Mouse (Mus musculus): ENCODE measurements around the gene Dgkg. TPM values are rescaled to one million over a fixed set of nuclear protein-coding genes. Genes with fewer than 3 reads are reported as not detected.

Dgkg gene
- polyA plus RNA-seq, 1 experiment = 1.5 TPM

- H3K4me3 ChIP-seq (ENCODE audit: low read depth, low read length) = no peak overlapping the region
- TF ChIP-seq CTCF (IDR thresholded peaks at IDR 0.05; ENCODE audit: low read depth, low read length) = no peak
- no peaks in the 10 kb centered on the region for H3K36me3 ChIP-seq (ENCODE audit: control insufficient read depth, insufficient read depth, low read length, poor library complexity, severe bottlenecking)
- H3K9me3 ChIP-seq (replicated peaks; ENCODE audit: control insufficient read depth, insufficient read depth, low read length, poor library complexity, severe bottlenecking) = no peaks in the 10 kb centered on the region
- no peak overlapping the region for H3K27ac ChIP-seq (ENCODE audit: insufficient read depth, low read length)
- no peak overlapping the region for H3K9ac ChIP-seq (ENCODE audit: low read depth, poor library complexity, severe bottlenecking)
- no peaks in the 10 kb centered on the region for H3K4me1 ChIP-seq (ENCODE audit: control insufficient read depth, insufficient read depth, low read length)
- no peaks in the 10 kb centered on the region for H3K27me3 ChIP-seq (ENCODE audit: control insufficient read depth, insufficient read depth, low read length, poor library complexity, severe bottlenecking)
These were observed 161.8 kb downstream of the Dgkg start for GRCm38 (mm10) chr16:22495259-22495658.

- Histone ChIP-seq H3K27ac (ENCODE audit: insufficient read depth, low read length) (no peak overlapping the region), H3K36me3 (ENCODE audit: control insufficient read depth, insufficient read depth, low read length, poor library complexity, severe bottlenecking) (no peaks in the 10 kb centered on the region), H3K27me3 (ENCODE audit: control insufficient read depth, insufficient read depth, low read length, poor library complexity, severe bottlenecking) (no peaks in the 10 kb centered on the region), H3K4me3 (ENCODE audit: low read depth, low read length) (no peak overlapping the region), H3K9me3 (replicated peaks; ENCODE audit: control insufficient read depth, insufficient read depth, low read length, poor library complexity, severe bottlenecking) (no peaks in the 10 kb centered on the region), H3K9ac (ENCODE audit: low read depth, poor library complexity, severe bottlenecking) (no peak overlapping the region), H3K4me1 (ENCODE audit: control insufficient read depth, insufficient read depth, low read length) (no peaks in the 10 kb centered on the region)
- TF ChIP-seq CTCF (IDR thresholded peaks at IDR 0.05; ENCODE audit: low read depth, low read length) = no peak
- TF ChIP-seq EP300 (IDR thresholded peaks at IDR 0.05; ENCODE audit: insufficient read depth, low read depth, low read length) = no peak
- TF ChIP-seq POLR2A (IDR thresholded peaks at IDR 0.05; ENCODE audit: insufficient read depth, low read length) = no peak
These were observed 162.2 kb downstream of the Dgkg start for GRCm38 (mm10) chr16:22494815-22495214.

GRCm38 (mm10) chr16:22493396-22493795, 163.6 kb downstream of the Dgkg start:
- H3K27me3 ChIP-seq (ENCODE audit: control insufficient read depth, insufficient read depth, low read length, poor library complexity, severe bottlenecking) = no peaks in the 10 kb centered on the region
- H3K9ac ChIP-seq (ENCODE audit: low read depth, poor library complexity, severe bottlenecking) = no peak overlapping the region
- H3K9me3 ChIP-seq (replicated peaks; ENCODE audit: control insufficient read depth, insufficient read depth, low read length, poor library complexity, severe bottlenecking) = no peaks in the 10 kb centered on the region
- H3K27ac ChIP-seq (ENCODE audit: insufficient read depth, low read length) = no peak overlapping the region
- H3K4me3 ChIP-seq (ENCODE audit: low read depth, low read length) = no peak overlapping the region
- no peaks in the 10 kb centered on the region for H3K36me3 ChIP-seq (ENCODE audit: control insufficient read depth, insufficient read depth, low read length, poor library complexity, severe bottlenecking)
- TF ChIP-seq EP300 (IDR thresholded peaks at IDR 0.05; ENCODE audit: insufficient read depth, low read depth, low read length) = no peak
- no peak for TF ChIP-seq POLR2A (IDR thresholded peaks at IDR 0.05; ENCODE audit: insufficient read depth, low read length)
- no peak for TF ChIP-seq CTCF (IDR thresholded peaks at IDR 0.05; ENCODE audit: low read depth, low read length)
- H3K4me1 ChIP-seq (ENCODE audit: control insufficient read depth, insufficient read depth, low read length) = no peaks in the 10 kb centered on the region

DNA sequence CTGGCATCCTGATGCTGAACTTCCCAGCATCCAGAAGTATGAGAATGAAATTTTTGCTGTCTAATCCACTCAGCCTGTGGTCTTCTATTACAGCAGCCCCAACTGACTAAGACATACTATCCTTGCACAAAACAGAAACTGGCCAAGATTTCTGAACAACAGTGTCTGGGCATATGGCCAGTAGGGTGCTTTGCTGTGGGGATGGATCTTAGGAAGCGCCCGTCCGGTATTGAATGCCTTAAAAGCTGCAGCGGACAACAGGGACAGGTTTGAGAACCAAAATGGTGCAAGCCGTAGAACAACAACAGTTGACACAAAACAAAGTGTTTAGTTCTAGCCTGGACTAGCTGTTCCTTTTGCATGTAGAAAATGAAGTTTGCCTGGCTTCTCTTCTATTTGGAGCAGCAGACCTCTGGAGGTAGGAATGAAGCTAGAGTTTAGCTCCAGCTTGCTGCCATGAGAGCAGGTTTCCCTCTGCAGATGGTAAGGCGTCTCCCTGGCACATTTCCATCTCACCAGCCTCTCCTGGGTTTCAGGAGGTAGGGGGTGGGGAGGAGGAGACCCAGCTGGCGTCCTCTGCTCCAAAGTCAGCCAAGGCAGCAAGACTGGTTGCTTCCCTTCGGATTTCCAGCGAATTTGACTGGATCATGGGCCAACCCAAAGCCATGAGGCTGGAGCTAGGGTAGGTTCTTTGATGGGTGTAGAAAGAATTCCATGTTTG, 165.4 kb downstream of the Dgkg start:
- Histone ChIP-seq H3K9me3 (replicated peaks; ENCODE audit: control insufficient read depth, insufficient read depth, low read length, poor library complexity, severe bottlenecking) (no peaks in the 10 kb centered on the region), H3K4me3 (ENCODE audit: low read depth, low read length) (no peak overlapping the region), H3K9ac (ENCODE audit: low read depth, poor library complexity, severe bottlenecking) (no peak overlapping the region), H3K36me3 (ENCODE audit: control insufficient read depth, insufficient read depth, low read length, poor library complexity, severe bottlenecking) (no peaks in the 10 kb centered on the region), H3K27me3 (ENCODE audit: control insufficient read depth, insufficient read depth, low read length, poor library complexity, severe bottlenecking) (no peaks in the 10 kb centered on the region), H3K27ac (ENCODE audit: insufficient read depth, low read length) (no peak overlapping the region), H3K4me1 (ENCODE audit: control insufficient read depth, insufficient read depth, low read length) (no peaks in the 10 kb centered on the region)
- no peak for TF ChIP-seq CTCF (IDR thresholded peaks at IDR 0.05; ENCODE audit: low read depth, low read length)
- no peak for TF ChIP-seq EP300 (IDR thresholded peaks at IDR 0.05; ENCODE audit: insufficient read depth, low read depth, low read length)
- TF ChIP-seq POLR2A (IDR thresholded peaks at IDR 0.05; ENCODE audit: insufficient read depth, low read length) = no peak

- TF ChIP-seq CTCF (IDR thresholded peaks at IDR 0.05; ENCODE audit: low read depth, low read length) (no peak), EP300 (IDR thresholded peaks at IDR 0.05; ENCODE audit: insufficient read depth, low read depth, low read length) (no peak), POLR2A (IDR thresholded peaks at IDR 0.05; ENCODE audit: insufficient read depth, low read length) (no peak)
- Histone ChIP-seq H3K4me3 (ENCODE audit: low read depth, low read length) (no peak overlapping the region), H3K27me3 (ENCODE audit: control insufficient read depth, insufficient read depth, low read length, poor library complexity, severe bottlenecking) (no peaks in the 10 kb centered on the region), H3K9me3 (replicated peaks; ENCODE audit: control insufficient read depth, insufficient read depth, low read length, poor library complexity, severe bottlenecking) (no peaks in the 10 kb centered on the region), H3K4me1 (ENCODE audit: control insufficient read depth, insufficient read depth, low read length) (no peaks in the 10 kb centered on the region), H3K27ac (ENCODE audit: insufficient read depth, low read length) (no peak overlapping the region), H3K36me3 (ENCODE audit: control insufficient read depth, insufficient read depth, low read length, poor library complexity, severe bottlenecking) (no peaks in the 10 kb centered on the region), H3K9ac (ENCODE audit: low read depth, poor library complexity, severe bottlenecking) (no peak overlapping the region)
These were observed 173.1 kb downstream of the Dgkg start for GRCm38 (mm10) chr16:22483900-22484299.

DNA sequence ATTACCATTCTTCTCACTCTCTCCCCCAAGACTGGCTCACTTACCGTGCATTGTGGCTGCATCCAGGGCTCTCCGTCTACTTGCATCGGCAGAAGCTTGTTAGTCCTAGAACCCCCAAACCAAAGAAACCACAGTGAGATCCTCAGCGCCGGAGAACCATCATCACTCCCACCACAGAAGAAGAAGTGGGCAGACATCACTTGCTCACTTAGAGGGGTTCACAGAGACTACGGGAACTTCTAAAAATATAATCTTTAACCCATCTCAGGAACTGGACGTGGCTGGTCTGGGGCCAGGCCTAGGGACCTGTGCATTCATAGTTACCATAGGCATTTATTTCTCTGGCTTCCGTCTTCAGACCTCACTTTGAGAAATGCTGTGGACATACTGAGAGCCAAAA, 177.7 kb downstream of the Dgkg start:
- no peaks in the 10 kb centered on the region; the same call in 1 of the 2 replicates for H3K9me3 ChIP-seq (replicated peaks; ENCODE audit: control insufficient read depth, insufficient read depth, low read length, poor library complexity, severe bottlenecking)
- H3K4me1 ChIP-seq (ENCODE audit: control insufficient read depth, insufficient read depth, low read length) = no peaks in the 10 kb centered on the region
- H3K9ac ChIP-seq (ENCODE audit: low read depth, poor library complexity, severe bottlenecking) = no peak overlapping the region
- no peak overlapping the region for H3K27ac ChIP-seq (ENCODE audit: insufficient read depth, low read length)
- H3K4me3 ChIP-seq (ENCODE audit: low read depth, low read length) = no peak overlapping the region
- no peaks in the 10 kb centered on the region for H3K36me3 ChIP-seq (ENCODE audit: control insufficient read depth, insufficient read depth, low read length, poor library complexity, severe bottlenecking)
- no peaks in the 10 kb centered on the region for H3K27me3 ChIP-seq (ENCODE audit: control insufficient read depth, insufficient read depth, low read length, poor library complexity, severe bottlenecking)
- TF ChIP-seq EP300 (IDR thresholded peaks at IDR 0.05; ENCODE audit: insufficient read depth, low read depth, low read length) (no peak), CTCF (IDR thresholded peaks at IDR 0.05; ENCODE audit: low read depth, low read length) (no peak), POLR2A (IDR thresholded peaks at IDR 0.05; ENCODE audit: insufficient read depth, low read length) (no peak)
